Mouse (Mus musculus) lung, postnatal 0 days (tissue): ENCODE measurements around the gene C730034F03Rik.

Experiments
- CTCF ChIP-seq: IDR thresholded peaks from 2 replicates; pipeline ENCODE4 v1.5.1; 2016; ENCODE audit warnings: antibody characterized with exemption, mild to moderate bottlenecking
- EP300 ChIP-seq: IDR thresholded peaks from 2 replicates; pipeline ENCODE4 v1.6.1; 2016; ENCODE audit warnings: antibody characterized with exemption, mild to moderate bottlenecking, control low read depth

DNA sequence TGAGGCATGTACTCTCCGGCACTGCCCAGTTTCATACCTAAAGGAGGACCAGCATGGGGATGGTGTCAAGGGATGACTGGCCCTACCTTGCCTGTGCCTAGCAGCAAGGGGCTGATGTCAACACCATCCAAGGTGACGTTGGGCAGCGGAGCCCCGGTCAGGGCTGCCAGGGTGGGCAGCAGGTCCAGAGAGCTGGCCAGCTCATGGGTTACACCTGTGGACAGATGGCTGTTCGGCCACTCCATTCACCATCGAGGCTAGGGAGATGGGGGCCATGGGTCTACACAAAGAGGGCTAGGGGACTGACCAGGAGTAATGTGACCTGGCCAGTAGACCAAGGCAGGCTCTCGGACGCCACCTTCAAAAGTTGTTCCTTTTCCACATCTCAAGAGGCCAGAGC, 44.5 kb downstream of the C730034F03Rik start:
- no peak for TF ChIP-seq CTCF
- no peak for TF ChIP-seq EP300
